8 mouse cellular contexts compared by ENCODE assay signal in the genomic region with DNA sequence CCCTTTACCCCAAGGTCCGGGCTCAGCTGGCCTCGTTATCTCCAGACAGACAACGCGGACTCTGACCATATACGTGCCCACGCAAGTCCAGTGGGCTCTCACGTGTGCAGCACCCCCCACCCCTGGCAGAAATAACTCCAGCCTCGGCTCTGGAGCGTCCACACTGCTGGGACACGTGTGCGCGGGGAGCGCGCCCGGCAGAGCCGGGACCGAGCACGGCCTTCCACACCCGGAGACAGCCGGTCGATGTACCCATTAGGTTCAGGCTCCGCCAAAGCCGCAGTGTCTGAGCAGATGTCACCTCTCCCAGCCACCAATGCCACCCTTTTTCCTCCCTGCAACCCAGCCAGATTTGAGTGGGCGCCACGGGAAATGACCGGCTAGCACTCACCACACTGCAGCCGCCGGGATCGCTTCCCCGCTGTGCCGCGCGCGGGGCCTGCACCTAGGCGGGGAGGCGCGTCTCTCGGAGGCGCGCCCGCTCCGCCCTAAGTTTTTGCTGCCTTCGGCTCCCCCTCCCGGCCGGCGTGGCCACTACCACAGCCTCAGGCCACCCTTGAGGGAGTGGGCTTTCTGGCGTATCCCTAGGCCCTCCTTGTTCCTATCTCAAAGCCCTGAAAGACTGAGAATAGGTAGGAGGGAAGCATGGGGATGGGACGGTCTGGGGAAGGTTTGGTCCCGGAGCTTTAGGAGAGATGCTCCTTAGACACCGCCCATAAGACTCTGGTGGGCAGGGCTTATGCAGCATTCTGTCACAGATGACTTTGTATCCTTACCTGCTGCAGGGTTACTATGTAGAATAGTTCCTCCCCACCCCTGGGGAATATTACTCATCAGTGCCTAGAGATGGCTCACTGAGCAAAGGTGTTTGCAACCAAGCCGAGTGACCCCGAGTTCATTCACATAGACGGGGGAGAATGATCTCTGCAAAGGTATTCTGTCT. TPM values are rescaled to one million over a fixed set of nuclear protein-coding genes. Genes with fewer than 3 reads are reported as not detected.
DNase-seq lines count a peak whose midpoint lies in the region; ATAC-seq and TF ChIP-seq lines count a peak whose summit lies in the region.

A gene (minus strand): TSS at position 715 of the 943 bp plus-strand sequence.

- peak within 1 kb of the TSS; percentile 83 for H3K9ac ChIP-seq in forebrain, embryonic 12.5 days
- H3K9ac ChIP-seq in heart, embryonic 15.5 days, result peak within 1 kb of the TSS; percentile 71
- H3K9ac ChIP-seq in liver, postnatal 0 days (replicated peaks), result peak within 1 kb of the TSS; percentile 78
- peak within 1 kb of the TSS; percentile 89 for H3K9ac ChIP-seq in neural tube, embryonic 13.5 days

- peak; percentile 41; the same call in 1 of the 2 replicates for ATAC-seq in G1E (ENCODE audit: extremely low read depth, insufficient number of reproducible peaks, low FRiP score, poor library complexity, severe bottlenecking)
- ATAC-seq in forebrain, embryonic 12.5 days (ENCODE audit: low FRiP score), result peak; percentile 85
- peak; percentile 68 for ATAC-seq in heart, embryonic 15.5 days (replicated peaks; ENCODE audit: insufficient number of reproducible peaks, insufficient read depth, low FRiP score, low read depth)
- ATAC-seq in liver, postnatal 0 days, result peak; percentile 81
- ATAC-seq in neural tube, embryonic 13.5 days (ENCODE audit: low read depth), result peak; percentile 74

- peak within 1 kb of the TSS; percentile 94 for H3K4me2 ChIP-seq in forebrain, embryonic 12.5 days
- H3K4me2 ChIP-seq in heart, embryonic 15.5 days, result peak within 1 kb of the TSS; percentile 89
- peak within 1 kb of the TSS; percentile 93 for H3K4me2 ChIP-seq in liver, postnatal 0 days (ENCODE audit: low read depth, low read length)
- peak within 1 kb of the TSS; percentile 95 for H3K4me2 ChIP-seq in neural tube, embryonic 13.5 days

- DNase-seq in G1E (ENCODE audit: low spot score), result peak; percentile 82
- peak; percentile 75 for DNase-seq in c-Kit-positive CD71-positive TER-119-positive erythroid progenitor cells, embryonic 14.5 days (ENCODE audit: low spot score)
- DNase-seq in kidney, postnatal 25 days, result peak; percentile 84 to 89
- peak; percentile 89 for DNase-seq in liver, postnatal 0 days
- DNase-seq in thymus, adult 2 months, result peak; percentile 89

- H3K9me3 ChIP-seq in G1E (replicated peaks), result no peaks in the 10 kb centered on the region
- no peaks in the 10 kb centered on the region for H3K9me3 ChIP-seq in forebrain, embryonic 12.5 days
- no peaks in the 10 kb centered on the region for H3K9me3 ChIP-seq in heart, embryonic 15.5 days (replicated peaks)
- no peaks in the 10 kb centered on the region for H3K9me3 ChIP-seq in liver, postnatal 0 days (ENCODE audit: low read length)
- H3K9me3 ChIP-seq in neural tube, embryonic 13.5 days, result no peaks in the 10 kb centered on the region

- 5% methylated on average over 53 of the region's 53 CpGs for WGBS in forebrain, embryonic 12.5 days
- WGBS in heart, embryonic 15.5 days, result 6% methylated on average over 53 of the region's 53 CpGs
- WGBS in liver, postnatal 0 days (ENCODE audit: insufficient replicate concordance), result 8% methylated on average over 47 of the region's 53 CpGs
- WGBS in neural tube, embryonic 13.5 days, result 5% methylated on average over 53 of the region's 53 CpGs
- 8% methylated on average over 53 of the region's 53 CpGs for WGBS in thymus, adult 2 months

- H3K27ac ChIP-seq in forebrain, embryonic 12.5 days, result peak within 1 kb of the TSS; percentile 76
- H3K27ac ChIP-seq in heart, embryonic 15.5 days, result peak within 1 kb of the TSS; percentile 57
- peak within 1 kb of the TSS; percentile 86 for H3K27ac ChIP-seq in liver, postnatal 0 days (ENCODE audit: low read depth)
- peak within 1 kb of the TSS; percentile 82 for H3K27ac ChIP-seq in neural tube, embryonic 13.5 days (replicated peaks)
- H3K27ac ChIP-seq in thymus, adult 2 months (ENCODE audit: control insufficient read depth, insufficient read depth, low read length), result no peak within 1 kb of the TSS

- TF ChIP-seq POLR2A in thymus, adult 2 months (IDR thresholded peaks at IDR 0.05; ENCODE audit: control insufficient read depth, extremely low read depth, insufficient read depth, low read length, poor library complexity), result peak; percentile 56; the same call in 1 of the 2 replicates

- H3K27me3 ChIP-seq in G1E (ENCODE audit: insufficient read depth, low read length), result no peaks in the 10 kb centered on the region; the same call in 1 of the 2 replicates
- H3K27me3 ChIP-seq in forebrain, embryonic 12.5 days, result no peaks in the 10 kb centered on the region
- no peaks in the 10 kb centered on the region for H3K27me3 ChIP-seq in heart, embryonic 15.5 days
- H3K27me3 ChIP-seq in liver, postnatal 0 days (ENCODE audit: insufficient read depth, low read length), result no peaks in the 10 kb centered on the region
- H3K27me3 ChIP-seq in neural tube, embryonic 13.5 days, result no peaks in the 10 kb centered on the region
- no peaks in the 10 kb centered on the region for H3K27me3 ChIP-seq in thymus, adult 2 months (ENCODE audit: control insufficient read depth, insufficient read depth, low read length)

- peaks cover 92% of the 10 kb centered on the region for H3K4me1 ChIP-seq in G1E (ENCODE audit: insufficient read depth, low read depth, low read length)
- H3K4me1 ChIP-seq in forebrain, embryonic 12.5 days, result peaks cover 59% of the 10 kb centered on the region
- peaks cover 55% of the 10 kb centered on the region for H3K4me1 ChIP-seq in heart, embryonic 15.5 days (replicated peaks)
- peaks cover 50% of the 10 kb centered on the region for H3K4me1 ChIP-seq in liver, postnatal 0 days (ENCODE audit: insufficient read depth)
- peaks cover 70% of the 10 kb centered on the region for H3K4me1 ChIP-seq in neural tube, embryonic 13.5 days (replicated peaks)
- H3K4me1 ChIP-seq in thymus, adult 2 months (replicated peaks; ENCODE audit: control insufficient read depth, insufficient read depth, low read length), result peaks cover 36% of the 10 kb centered on the region

- TF ChIP-seq EP300 in liver, postnatal 0 days (IDR thresholded peaks at IDR 0.05; ENCODE audit: low read depth), result no peak; the same call in 1 of the 2 replicates

- TF ChIP-seq CTCF in G1E (IDR thresholded peaks at IDR 0.05; ENCODE audit: low read depth, low read length), result peak; percentile 28; the same call in 1 of the 2 replicates
- TF ChIP-seq CTCF in liver, postnatal 0 days (IDR thresholded peaks at IDR 0.05; ENCODE audit: low read depth), result peak; percentile 87
- peak; percentile 86 for TF ChIP-seq CTCF in thymus, adult 2 months (IDR thresholded peaks at IDR 0.05; ENCODE audit: borderline replicate concordance, control insufficient read depth, extremely low read depth, insufficient read depth, low read length, poor library complexity)

- H3K36me3 ChIP-seq in G1E (replicated peaks), result peaks cover 82% of the 10 kb centered on the region
- H3K36me3 ChIP-seq in forebrain, embryonic 12.5 days (replicated peaks), result peaks cover 53% of the 10 kb centered on the region
- peaks cover 22% of the 10 kb centered on the region for H3K36me3 ChIP-seq in heart, embryonic 15.5 days
- peaks cover 36% of the 10 kb centered on the region for H3K36me3 ChIP-seq in liver, postnatal 0 days (replicated peaks; ENCODE audit: insufficient read depth, low read length)
- H3K36me3 ChIP-seq in neural tube, embryonic 13.5 days, result peaks cover 15% of the 10 kb centered on the region
- no peaks in the 10 kb centered on the region for H3K36me3 ChIP-seq in thymus, adult 2 months (ENCODE audit: control insufficient read depth, insufficient read depth, low read length)

- H3K4me3 ChIP-seq in G1E (ENCODE audit: low read depth, low read length), result peak within 1 kb of the TSS; percentile 79
- peak within 1 kb of the TSS; percentile 59 for H3K4me3 ChIP-seq in forebrain, embryonic 12.5 days (replicated peaks)
- H3K4me3 ChIP-seq in heart, embryonic 15.5 days, result peak within 1 kb of the TSS; percentile 63
- H3K4me3 ChIP-seq in liver, postnatal 0 days (ENCODE audit: low read depth, low read length), result peak within 1 kb of the TSS; percentile 82
- H3K4me3 ChIP-seq in neural tube, embryonic 13.5 days, result peak within 1 kb of the TSS; percentile 64
- peak within 1 kb of the TSS; percentile 83 for H3K4me3 ChIP-seq in thymus, adult 2 months (ENCODE audit: control insufficient read depth, insufficient read depth, low read length)

RNA-seq across cellular contexts. Expression of the gene that starts here (rescaled TPM):
- 16.3 and 20.8 TPM in 2 replicates for total RNA-seq in G1E (2014; fragmentation: Nextera tagmentation)
- 3.7 and 3.8 TPM in 2 replicates for total RNA-seq in G1E (2017)
- polyA plus RNA-seq in G1E (2012), result 51.8 and 54.9 TPM in 2 replicates
- polyA plus RNA-seq in forebrain, embryonic 12.5 days (2016; fragmentation: Nextera tagmentation; extraction: Ambion mirVana), result 57.4 and 60.9 TPM in 2 replicates
- polyA plus RNA-seq in heart, embryonic 15.5 days (2015; fragmentation: Nextera tagmentation; extraction: Ambion mirVana), result 14.1 and 20.2 TPM in 2 replicates
- 38.4 and 41.6 TPM in 2 replicates for polyA plus RNA-seq in liver, postnatal 0 days (2015; fragmentation: Nextera tagmentation; extraction: Ambion mirVana)
- polyA plus RNA-seq in neural tube, embryonic 13.5 days (2015; fragmentation: Nextera tagmentation; extraction: Ambion mirVana), result 59.6 and 66.7 TPM in 2 replicates
- polyA plus RNA-seq in thymus, adult 2 months (2012; rRNA removed), result 114 and 128 TPM in 2 replicates

Comparison
In these comparisons a context has a peak if more than half of its experiments do, and no peak if none do; other contexts are left out.
1. CTCF ChIP-seq: peak in every context shown above with its lines; median percentile 87 in liver, postnatal 0 days; 86 in thymus, adult 2 months; 28 in G1E.